Mouse (Mus musculus) thymus, postnatal 10 days (tissue): ENCODE results near the gene Slc37a1.
"Not testable (repeated sequence)": the region's sequence is repeated elsewhere in the genome, so short reads cannot be mapped to it uniquely, and the experiment has no call there.

ENCODE experiments used
- DNase-seq, 2 experiments: peaks; one replicate each; pipeline ENCODE4 v3.0.0; 2021; ENCODE audit warnings: low spot score in 2 of 2

Slc37a1 gene

GRCm38 (mm10) chr17:31268016-31268415 lies 18.6 kb upstream of the Slc37a1 start:
- no peak for DNase-seq

- no peak for DNase-seq
Observed at GRCm38 (mm10) chr17:31269761-31270160, 16.8 kb upstream of the Slc37a1 start.

GRCm38 (mm10) chr17:31270246-31270645 lies 16.3 kb upstream of the Slc37a1 start:
- DNase-seq: no peak

DNA sequence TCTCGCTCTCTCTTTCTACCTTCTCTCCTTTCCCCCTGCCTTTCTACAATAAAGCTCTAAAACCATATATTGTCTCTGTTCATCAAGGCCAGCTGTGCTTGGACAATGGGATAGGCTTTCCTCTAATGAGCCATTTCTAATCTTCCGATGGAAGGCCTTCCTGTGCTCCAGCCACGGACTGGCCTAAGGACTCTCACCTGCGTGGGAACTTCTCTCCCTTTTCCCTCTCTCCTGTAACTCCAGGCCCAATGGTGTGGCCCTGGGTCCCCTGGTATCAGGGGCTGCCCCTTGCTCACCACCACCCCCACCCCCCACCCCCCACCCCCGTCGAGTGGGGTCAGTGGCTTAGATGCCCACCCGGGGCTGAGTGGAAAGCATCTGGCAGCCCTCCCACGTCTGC lies 15.9 kb upstream of the Slc37a1 start:
- not testable (repeated sequence) for DNase-seq

- no peak for DNase-seq
Observed at GRCm38 (mm10) chr17:31271136-31271851, 15.3 kb upstream of the Slc37a1 start.

DNA sequence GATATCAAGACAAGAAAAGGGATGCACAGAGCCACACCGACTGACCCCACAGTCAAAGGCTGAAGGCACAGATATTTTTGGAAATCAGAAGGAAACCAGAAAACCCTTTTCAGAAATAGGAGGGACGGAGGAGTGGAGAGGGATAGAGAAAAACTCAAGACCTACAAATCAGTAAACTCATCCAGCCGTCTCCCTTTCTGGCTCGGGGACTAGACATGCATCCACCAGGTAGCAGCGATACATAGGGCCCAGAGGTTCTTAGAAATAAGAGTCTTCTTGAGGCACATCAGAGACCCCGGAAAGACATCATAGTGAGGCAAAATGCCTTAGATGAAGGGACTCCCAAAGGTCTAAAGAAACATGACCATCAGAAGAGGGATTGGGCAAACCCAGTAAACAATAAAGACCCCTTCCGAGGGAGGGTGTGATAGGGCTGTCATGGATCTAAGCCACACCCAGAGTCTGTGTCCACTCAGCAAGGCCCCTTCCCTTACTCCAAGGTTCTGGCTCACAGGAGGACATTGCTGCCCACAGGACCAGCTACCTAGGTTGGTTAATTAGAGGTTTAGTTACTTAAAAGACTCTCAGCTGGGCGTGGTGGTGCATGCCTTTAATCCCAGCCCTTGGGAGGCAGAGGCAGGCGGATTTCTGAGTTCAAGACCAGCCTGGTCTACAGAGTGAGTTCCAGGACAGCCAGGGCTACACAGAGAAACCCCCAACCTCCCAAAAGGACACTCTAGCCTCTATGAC lies 14.0 kb upstream of the Slc37a1 start:
- no peak for DNase-seq

GRCm38 (mm10) chr17:31273631-31274030 lies 13.0 kb upstream of the Slc37a1 start:
- no peak for DNase-seq

GRCm38 (mm10) chr17:31275181-31275580 lies 11.4 kb upstream of the Slc37a1 start:
- peak in 1 of 2 experiments; percentile 50 for DNase-seq

DNA sequence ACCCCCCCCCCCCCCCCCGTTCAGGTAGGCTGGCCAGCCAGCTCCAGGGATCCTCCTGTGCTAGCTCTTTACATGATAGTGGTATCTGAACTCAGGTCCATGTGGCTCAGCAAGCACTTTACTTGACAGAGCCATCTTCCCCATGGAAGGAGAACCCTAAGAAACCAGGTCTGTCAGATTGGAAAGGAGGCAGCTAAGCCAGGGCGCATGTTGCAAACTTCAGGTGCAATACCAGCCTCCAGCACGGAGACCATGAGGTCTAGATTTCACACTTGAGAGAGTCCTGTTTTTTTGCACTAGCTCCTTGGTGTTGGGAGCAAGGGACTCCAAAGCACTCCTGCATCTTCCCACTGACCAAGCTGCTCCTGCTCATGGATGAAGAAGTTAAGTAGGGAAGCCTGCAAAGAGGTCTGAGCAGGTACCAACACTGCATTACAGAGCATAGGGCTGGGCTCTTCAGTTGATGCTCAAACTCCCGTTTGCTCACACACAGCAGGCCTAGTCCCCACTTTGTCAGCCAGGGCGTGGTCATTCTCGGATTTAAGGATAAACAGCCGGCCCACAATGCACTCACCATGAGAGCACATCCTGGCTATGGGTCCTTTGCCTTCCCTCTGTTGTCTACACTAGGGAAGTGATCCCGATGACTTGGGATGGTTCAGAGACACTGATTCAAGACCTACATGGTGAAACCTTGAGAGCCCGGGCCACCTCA lies 10.2 kb upstream of the Slc37a1 start:
- DNase-seq: no peak

DNA sequence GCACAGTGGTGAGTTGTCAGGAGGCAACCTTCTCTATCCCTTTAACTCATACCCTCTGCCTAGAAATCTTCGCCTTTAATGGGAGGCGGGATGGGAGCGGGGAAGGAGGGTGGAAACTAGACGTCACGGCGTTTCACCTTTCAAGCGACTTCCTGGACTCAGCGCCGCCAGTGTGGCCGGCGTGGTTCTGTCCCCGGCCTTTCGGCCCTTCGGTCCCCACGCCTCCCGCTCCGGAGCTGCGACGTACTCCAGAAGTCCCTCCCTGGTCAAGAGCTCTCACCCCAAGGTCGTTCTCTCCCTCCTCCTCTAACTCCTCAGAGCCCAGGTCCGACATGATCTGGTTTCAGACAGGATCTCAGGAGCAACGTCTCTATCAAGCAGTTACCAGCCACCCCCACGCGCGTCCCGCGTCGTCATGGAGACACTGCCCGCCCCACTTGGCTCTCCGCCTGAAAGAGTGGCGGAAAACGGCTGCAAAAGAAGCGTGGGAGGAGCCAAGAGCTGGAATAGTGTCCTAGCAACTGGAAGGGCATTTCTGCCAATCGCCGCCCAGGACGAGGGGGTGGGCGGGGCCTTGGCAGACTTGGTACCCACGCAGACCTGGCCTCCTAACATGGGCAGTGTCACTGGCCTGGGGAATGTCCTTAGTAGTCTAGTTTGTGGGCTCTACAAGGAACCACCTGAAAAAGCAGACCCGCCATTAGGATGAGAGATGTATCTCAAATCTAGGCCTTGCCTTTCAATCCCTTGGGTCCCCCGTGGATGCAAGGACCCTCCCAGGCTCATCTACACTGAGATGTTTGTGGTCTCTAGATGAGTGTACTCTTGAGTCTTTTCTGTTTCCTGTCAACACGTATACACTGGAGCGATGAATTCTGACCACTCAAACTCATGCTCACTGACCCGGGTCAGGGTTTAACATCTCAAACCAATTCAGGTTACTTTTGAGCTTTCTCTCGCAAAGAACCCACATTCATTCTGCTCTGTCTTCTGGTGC lies 9.4 kb upstream of the Slc37a1 start, which contains the start of gene Rsph1:
TSS of gene Rsph1 (minus strand) at position 462 of the 997 bp plus-strand sequence.
- DNase-seq: peak; percentile 89 to 93

DNA sequence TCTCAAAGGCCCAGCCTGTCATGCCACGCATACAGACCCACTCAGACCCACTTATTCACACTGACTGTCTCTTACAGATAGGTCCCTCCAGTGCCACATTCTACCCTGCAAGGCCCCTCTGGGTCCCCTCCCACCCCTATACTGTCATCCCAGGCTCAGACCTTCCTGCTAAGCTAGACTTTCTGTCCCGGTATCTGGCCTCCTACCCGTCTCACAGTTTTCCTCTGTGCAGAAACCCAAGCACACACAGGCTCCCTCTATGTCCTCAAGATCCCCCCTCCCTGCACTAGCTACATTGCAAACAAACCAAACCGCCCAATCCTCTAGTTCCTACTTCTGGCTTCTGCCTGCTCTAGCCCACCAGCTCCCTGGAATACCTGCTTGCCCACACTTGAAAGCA lies 8.7 kb upstream of the Slc37a1 start:
- no peak for DNase-seq

GRCm38 (mm10) chr17:31279541-31279940 lies 7.1 kb upstream of the Slc37a1 start:
- no peak for DNase-seq

DNA sequence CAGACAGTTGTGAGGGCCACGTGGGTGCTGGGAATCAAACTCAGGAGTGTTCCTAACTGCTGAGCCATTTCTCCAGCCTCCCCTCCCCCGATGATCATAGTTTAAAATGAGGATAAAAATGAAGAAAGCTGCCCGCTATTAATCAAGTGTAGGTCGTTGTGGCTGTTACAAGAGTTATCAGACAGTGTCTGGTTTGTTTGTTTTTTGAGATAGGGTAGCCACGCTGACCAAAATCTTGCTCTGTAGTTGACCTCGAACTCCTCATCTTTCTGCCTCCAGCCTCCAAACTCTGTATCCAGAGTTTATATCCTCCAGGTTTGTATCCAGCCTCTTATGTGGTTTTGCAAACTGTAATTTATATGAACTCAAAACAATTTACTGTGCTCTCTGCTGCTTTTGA lies 6.3 kb upstream of the Slc37a1 start:
- DNase-seq: no peak

- DNase-seq: no peak
Observed at GRCm38 (mm10) chr17:31281830-31282686, 4.5 kb upstream of the Slc37a1 start.

DNA sequence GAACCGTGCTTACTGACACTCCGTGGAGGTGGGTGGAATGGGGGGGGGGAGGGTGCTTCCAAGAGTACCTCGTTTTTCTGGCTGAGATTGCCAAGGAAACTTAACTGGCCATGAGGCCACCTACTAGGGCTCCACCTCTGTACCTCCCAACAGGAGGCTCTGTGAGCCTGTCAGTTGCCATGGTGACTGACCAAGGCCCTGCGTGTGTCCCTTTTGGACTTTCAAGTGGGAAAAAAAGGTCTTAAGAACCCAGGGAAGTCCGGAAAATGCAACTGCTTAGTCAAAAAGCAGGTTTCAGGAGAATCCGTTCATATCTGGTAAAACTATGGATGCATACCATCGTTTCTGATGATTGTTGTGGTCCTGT lies 3.9 kb upstream of the Slc37a1 start:
- no peak for DNase-seq

DNA sequence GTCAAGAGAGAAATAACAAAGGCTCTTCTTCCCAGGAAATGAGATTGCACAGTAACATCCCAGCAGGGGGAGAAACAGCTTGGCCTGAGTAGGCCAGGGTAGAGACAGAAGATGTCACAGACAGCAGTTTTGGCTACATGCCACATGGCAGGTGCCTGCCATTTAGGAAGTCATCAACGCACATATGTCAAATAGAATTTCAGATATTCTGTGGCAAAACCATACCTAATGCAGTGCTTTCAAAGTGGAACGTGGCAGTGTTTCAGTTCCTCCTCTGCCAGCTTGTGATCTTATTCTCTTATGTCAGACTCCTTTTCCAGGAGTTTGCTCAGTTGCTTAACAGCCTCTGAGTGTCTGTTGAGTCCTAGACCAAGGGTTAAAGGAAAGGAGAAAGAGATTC lies 725 bp upstream of the Slc37a1 start:
- no peak for DNase-seq

- no peak for DNase-seq
Observed at GRCm38 (mm10) chr17:31287216-31287615, 624 bp downstream of the Slc37a1 start.

GRCm38 (mm10) chr17:31288999-31289726 lies 2.6 kb downstream of the Slc37a1 start:
- DNase-seq: no peak

DNA sequence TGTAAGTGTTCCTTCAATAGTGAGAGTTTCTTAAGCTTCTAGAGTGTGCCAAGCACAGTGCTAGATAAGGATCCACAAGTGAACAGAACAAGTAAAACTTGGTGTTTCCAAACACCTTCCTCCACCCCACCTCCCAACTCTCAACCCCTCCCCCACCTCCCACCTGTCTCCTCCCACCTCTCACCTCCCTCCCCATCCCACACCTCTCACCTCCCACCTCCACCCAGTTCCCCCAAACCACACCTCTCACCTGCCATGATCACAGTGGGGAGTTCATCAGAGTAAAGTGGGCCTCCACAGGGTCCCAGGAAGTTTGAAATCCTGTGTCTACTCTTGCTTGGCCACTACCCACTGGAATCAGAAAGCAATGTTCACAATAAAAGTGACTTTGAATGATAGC lies 3.7 kb downstream of the Slc37a1 start:
- DNase-seq: no peak

- DNase-seq: no peak
Observed at GRCm38 (mm10) chr17:31290859-31291258, 4.3 kb downstream of the Slc37a1 start.
